Mouse (Mus musculus): ENCODE results near the gene Mcoln2. TPM values are rescaled to one million over a fixed set of nuclear protein-coding genes. Genes with fewer than 3 reads are reported as not detected.
A peak's percentile ranks its signal among the peaks of the same experiment; 100 is the strongest.

Gene Mcoln2
- polyA plus RNA-seq, 1 experiment from 2014 or later, result 0.57 TPM

GRCm38 (mm10) chr3:146121310-146122124, 28.1 kb upstream of the Mcoln2 start:
- Histone ChIP-seq H3K27me3 (replicated peaks) (peaks cover 37% of the 10 kb centered on the region), H3K27ac (replicated peaks) (no peak overlapping the region)
- WGBS, result 9% methylated on average over 25 of the region's 25 CpGs

DNA sequence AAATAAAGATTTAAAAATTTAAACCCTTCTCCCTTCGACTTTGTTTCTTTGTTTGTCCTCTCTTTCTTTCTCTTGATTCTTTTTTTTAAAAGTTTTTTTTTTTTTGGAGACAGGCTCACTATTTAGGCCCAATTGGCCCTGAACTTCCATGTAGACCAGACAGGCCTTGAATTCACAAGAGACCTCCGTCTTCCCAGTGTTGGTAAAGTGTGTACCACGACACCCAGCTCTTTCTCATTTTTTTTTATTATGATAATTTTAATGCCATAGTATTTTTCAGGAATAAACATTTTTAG, 27.6 kb upstream of the Mcoln2 start:
- Histone ChIP-seq H3K27ac (replicated peaks) (no peak overlapping the region), H3K9ac (peak overlapping the region; percentile 54), H3K27me3 (replicated peaks) (peaks cover 32% of the 10 kb centered on the region), H3K4me1 (peaks cover 16% of the 10 kb centered on the region), H3K4me3 (peak overlapping the region; percentile 40; the same call in 1 of the 2 replicates), H3K9me3 (no peaks in the 10 kb centered on the region), H3K36me3 (no peaks in the 10 kb centered on the region), H3K4me2 (peak overlapping the region; percentile 65; the same call in 1 of the 2 replicates)
- ATAC-seq (ENCODE audit: extremely low read depth, insufficient number of reproducible peaks, low FRiP score, low TSS enrichment), result no peak
- WGBS, result 67% methylated on average over 3 of the region's 3 CpGs

More at GRCm38 (mm10) chr3:146121310-146122124, 28.1 kb upstream of the Mcoln2 start:
- H3K9ac ChIP-seq, result peak overlapping the region; percentile 54
- H3K4me3 ChIP-seq, result peak overlapping the region; percentile 40
- peaks cover 17% of the 10 kb centered on the region for H3K4me1 ChIP-seq
- H3K9me3 ChIP-seq, result no peaks in the 10 kb centered on the region
- no peak for ATAC-seq (ENCODE audit: extremely low read depth, insufficient number of reproducible peaks, low FRiP score, low TSS enrichment)
- H3K36me3 ChIP-seq, result no peaks in the 10 kb centered on the region
- peak overlapping the region; percentile 65 for H3K4me2 ChIP-seq

DNA sequence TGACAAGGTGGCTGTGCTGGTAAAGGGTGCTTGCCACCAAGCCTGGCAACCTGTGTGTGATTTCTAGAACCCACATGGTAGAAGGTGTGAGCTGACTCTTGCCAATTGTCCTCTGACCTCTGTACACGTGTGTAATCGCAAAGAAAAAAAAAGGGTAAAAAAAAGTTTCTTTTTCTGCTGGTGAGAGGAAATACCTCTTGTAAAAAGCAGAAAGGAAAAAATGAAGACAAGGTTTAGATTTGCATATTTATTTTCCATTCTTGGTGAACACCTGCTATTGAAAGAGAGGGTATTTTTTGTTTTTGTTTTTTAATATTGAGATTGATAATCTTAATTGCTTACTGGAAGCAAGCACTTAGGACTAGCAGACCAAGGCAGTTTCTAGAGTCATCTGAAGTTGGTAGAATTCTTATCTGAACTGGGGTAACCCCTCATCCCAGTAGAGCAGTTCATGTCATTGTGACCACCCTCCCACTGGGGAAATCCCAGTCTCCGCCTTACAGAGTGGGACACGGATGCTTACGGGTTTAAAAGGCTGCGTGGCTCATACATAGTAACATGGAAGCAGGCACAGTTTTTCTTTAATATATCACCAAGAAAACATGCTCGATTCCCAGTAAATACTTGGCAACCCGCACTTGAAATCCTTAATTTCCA, 26.7 kb upstream of the Mcoln2 start:
- Histone ChIP-seq H3K4me2 (no peak overlapping the region), H3K4me3 (no peak overlapping the region), H3K4me1 (peaks cover 12% of the 10 kb centered on the region), H3K27ac (replicated peaks) (no peak overlapping the region), H3K9ac (no peak overlapping the region), H3K36me3 (no peaks in the 10 kb centered on the region), H3K27me3 (replicated peaks) (peaks cover 23% of the 10 kb centered on the region), H3K9me3 (no peaks in the 10 kb centered on the region)
- ATAC-seq (ENCODE audit: extremely low read depth, insufficient number of reproducible peaks, low FRiP score, low TSS enrichment), result no peak
- WGBS, result 83% methylated on average over 8 of the region's 8 CpGs

DNA sequence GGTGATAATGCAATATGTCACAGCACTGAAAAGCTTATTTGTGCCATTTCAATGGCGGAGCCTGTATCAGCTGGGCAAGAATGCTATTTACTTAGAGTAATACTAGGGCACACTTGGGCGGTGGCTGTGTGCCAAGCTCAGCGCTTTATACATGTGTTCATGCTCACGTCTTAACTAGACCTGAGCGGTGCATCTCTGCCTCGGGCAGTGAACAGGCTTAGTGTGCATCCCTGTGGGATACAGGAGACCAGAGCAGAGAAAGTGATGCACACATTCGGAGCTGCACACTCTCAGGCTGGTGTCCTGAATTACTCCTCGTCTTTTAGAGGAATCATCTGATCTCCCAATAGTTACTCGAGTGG, 26.2 kb upstream of the Mcoln2 start:
- Histone ChIP-seq H3K4me3 (no peak overlapping the region), H3K4me2 (no peak overlapping the region), H3K9me3 (no peaks in the 10 kb centered on the region), H3K9ac (no peak overlapping the region), H3K27me3 (replicated peaks) (peaks cover 18% of the 10 kb centered on the region), H3K4me1 (peaks cover 12% of the 10 kb centered on the region), H3K27ac (replicated peaks) (no peak overlapping the region), H3K36me3 (no peaks in the 10 kb centered on the region)
- 73% methylated on average over 9 of the region's 9 CpGs for WGBS
- ATAC-seq (ENCODE audit: extremely low read depth, insufficient number of reproducible peaks, low FRiP score, low TSS enrichment), result no peak

- ATAC-seq (ENCODE audit: extremely low read depth, insufficient number of reproducible peaks, low FRiP score, low TSS enrichment), result no peak
- Histone ChIP-seq H3K4me1 (peaks cover 3% of the 10 kb centered on the region; the same call in 1 of the 2 replicates), H3K27me3 (replicated peaks) (no peaks in the 10 kb centered on the region), H3K9me3 (no peaks in the 10 kb centered on the region), H3K27ac (replicated peaks) (no peak overlapping the region), H3K4me2 (no peak overlapping the region), H3K9ac (no peak overlapping the region), H3K4me3 (no peak overlapping the region), H3K36me3 (no peaks in the 10 kb centered on the region)
- 23% methylated on average over 6 of the region's 6 CpGs for WGBS
These were observed 22.4 kb upstream of the Mcoln2 start for GRCm38 (mm10) chr3:146127205-146127604.

- H3K4me3 ChIP-seq, result no peak overlapping the region
- peaks cover 7% of the 10 kb centered on the region; the same call in 1 of the 2 replicates for H3K9me3 ChIP-seq
- ATAC-seq (ENCODE audit: extremely low read depth, insufficient number of reproducible peaks, low FRiP score, low TSS enrichment), result no peak
- H3K9ac ChIP-seq, result no peak overlapping the region
- H3K4me1 ChIP-seq, result no peaks in the 10 kb centered on the region
- no peaks in the 10 kb centered on the region for H3K27me3 ChIP-seq (replicated peaks)
- H3K36me3 ChIP-seq, result no peaks in the 10 kb centered on the region
- H3K27ac ChIP-seq (replicated peaks), result no peak overlapping the region
- 67% methylated on average over 9 of the region's 9 CpGs for WGBS
- H3K4me2 ChIP-seq, result no peak overlapping the region
These were observed 14.8 kb upstream of the Mcoln2 start for GRCm38 (mm10) chr3:146134834-146135233.

GRCm38 (mm10) chr3:146135417-146135816, 14.2 kb upstream of the Mcoln2 start:
- H3K27ac ChIP-seq (replicated peaks), result no peak overlapping the region
- H3K9me3 ChIP-seq, result peaks cover 7% of the 10 kb centered on the region; the same call in 1 of the 2 replicates
- no peaks in the 10 kb centered on the region for H3K4me1 ChIP-seq
- no peaks in the 10 kb centered on the region for H3K36me3 ChIP-seq
- WGBS, result 80% methylated on average over 2 of the region's 2 CpGs
- no peak overlapping the region for H3K9ac ChIP-seq
- no peak for ATAC-seq (ENCODE audit: extremely low read depth, insufficient number of reproducible peaks, low FRiP score, low TSS enrichment)
- H3K4me3 ChIP-seq, result no peak overlapping the region
- H3K27me3 ChIP-seq (replicated peaks), result no peaks in the 10 kb centered on the region
- no peak overlapping the region for H3K4me2 ChIP-seq

DNA sequence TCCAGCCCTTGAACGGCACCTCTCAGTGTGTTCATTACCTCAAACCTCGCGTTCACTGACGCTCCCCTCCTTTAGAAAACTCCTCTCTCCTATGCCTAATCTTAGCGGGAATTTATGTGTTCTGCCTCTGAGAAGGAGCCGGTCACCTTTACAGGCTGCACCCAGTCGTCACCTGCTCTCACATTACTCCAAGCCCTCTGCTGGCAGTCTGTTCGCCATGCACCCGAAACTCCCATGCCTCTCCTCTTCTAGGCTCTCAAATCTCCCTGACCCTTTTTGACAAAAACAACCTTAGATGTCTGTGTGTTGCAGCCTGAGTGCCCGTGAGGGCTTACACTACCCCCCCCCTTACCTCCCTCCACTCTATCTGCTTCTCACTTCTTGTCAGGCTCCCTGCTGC, 13.2 kb upstream of the Mcoln2 start:
- Histone ChIP-seq H3K4me2 (peak overlapping the region; percentile 44), H3K27me3 (replicated peaks) (no peaks in the 10 kb centered on the region), H3K4me1 (no peaks in the 10 kb centered on the region), H3K4me3 (no peak overlapping the region), H3K9me3 (peaks cover 7% of the 10 kb centered on the region; the same call in 1 of the 2 replicates), H3K27ac (replicated peaks) (no peak overlapping the region), H3K36me3 (no peaks in the 10 kb centered on the region), H3K9ac (no peak overlapping the region)
- WGBS, result 19% methylated on average over 10 of the region's 10 CpGs
- no peak for ATAC-seq (ENCODE audit: extremely low read depth, insufficient number of reproducible peaks, low FRiP score, low TSS enrichment)

GRCm38 (mm10) chr3:146140276-146140675, 9.4 kb upstream of the Mcoln2 start:
- H3K27ac ChIP-seq (replicated peaks), result no peak overlapping the region
- no peak overlapping the region for H3K4me3 ChIP-seq
- no peak for ATAC-seq (ENCODE audit: extremely low read depth, insufficient number of reproducible peaks, low FRiP score, low TSS enrichment)
- H3K4me2 ChIP-seq, result no peak overlapping the region
- no peaks in the 10 kb centered on the region for H3K36me3 ChIP-seq
- no peaks in the 10 kb centered on the region for H3K27me3 ChIP-seq (replicated peaks)
- H3K4me1 ChIP-seq, result no peaks in the 10 kb centered on the region
- no peak overlapping the region for H3K9ac ChIP-seq
- no peaks in the 10 kb centered on the region for H3K9me3 ChIP-seq
- 78% methylated on average over 7 of the region's 7 CpGs for WGBS

DNA sequence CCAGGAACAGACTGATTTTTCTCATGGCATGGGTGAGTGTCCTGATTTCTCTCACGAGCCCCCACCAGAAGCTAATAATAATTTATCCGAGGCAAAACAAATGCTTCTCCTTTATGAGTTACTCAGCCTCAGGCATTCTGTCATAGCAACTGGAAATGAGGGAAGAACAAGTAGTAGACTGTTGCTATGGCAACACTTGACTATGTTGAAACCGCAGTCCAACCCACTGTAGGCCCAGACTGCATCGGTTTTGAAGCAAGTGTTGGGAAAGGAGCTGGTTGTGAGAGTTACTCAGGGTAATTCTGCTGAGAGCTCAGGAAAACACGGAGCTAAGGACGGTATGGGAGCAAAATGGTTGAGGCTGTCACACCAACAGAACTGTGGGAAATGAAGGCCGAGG, 7.1 kb upstream of the Mcoln2 start:
- H3K9me3 ChIP-seq, result no peaks in the 10 kb centered on the region
- WGBS, result 80% methylated on average over 7 of the region's 7 CpGs
- H3K36me3 ChIP-seq, result no peaks in the 10 kb centered on the region
- no peak overlapping the region for H3K4me2 ChIP-seq
- H3K27ac ChIP-seq (replicated peaks), result no peak overlapping the region
- H3K9ac ChIP-seq, result no peak overlapping the region
- H3K27me3 ChIP-seq (replicated peaks), result no peaks in the 10 kb centered on the region
- H3K4me3 ChIP-seq, result no peak overlapping the region
- no peaks in the 10 kb centered on the region for H3K4me1 ChIP-seq
- no peak for ATAC-seq (ENCODE audit: extremely low read depth, insufficient number of reproducible peaks, low FRiP score, low TSS enrichment)

GRCm38 (mm10) chr3:146145501-146145900, 4.1 kb upstream of the Mcoln2 start:
- Histone ChIP-seq H3K27ac (replicated peaks) (no peak overlapping the region), H3K4me1 (peaks cover 9% of the 10 kb centered on the region), H3K27me3 (replicated peaks) (peaks cover 7% of the 10 kb centered on the region; the same call in 1 of the 2 replicates), H3K4me3 (no peak overlapping the region), H3K4me2 (no peak overlapping the region), H3K9ac (no peak overlapping the region), H3K36me3 (no peaks in the 10 kb centered on the region), H3K9me3 (no peaks in the 10 kb centered on the region)
- no peak for ATAC-seq (ENCODE audit: extremely low read depth, insufficient number of reproducible peaks, low FRiP score, low TSS enrichment)
- 53% methylated on average over 5 of the region's 5 CpGs for WGBS

DNA sequence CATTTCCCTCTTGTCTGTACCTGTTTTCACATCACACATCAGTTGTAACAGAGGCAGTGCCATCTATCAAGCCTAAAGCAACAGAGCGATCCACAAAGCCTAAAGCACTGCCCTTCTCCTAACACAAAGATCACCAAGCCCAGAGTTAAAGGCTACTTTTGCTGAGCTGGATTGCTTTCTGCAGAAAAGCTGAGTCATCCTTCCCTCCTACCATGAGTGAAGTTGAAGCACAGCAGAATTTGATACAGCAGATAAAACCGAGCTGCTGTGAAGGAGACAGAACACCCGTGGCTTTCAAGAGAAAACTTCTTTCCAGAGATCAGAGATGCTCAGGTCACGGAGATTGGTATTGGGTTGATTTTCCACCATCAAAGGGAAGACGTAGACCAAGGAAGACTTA, 3.5 kb upstream of the Mcoln2 start:
- Histone ChIP-seq H3K4me2 (no peak overlapping the region), H3K36me3 (no peaks in the 10 kb centered on the region), H3K9me3 (no peaks in the 10 kb centered on the region), H3K27me3 (replicated peaks) (peaks cover 13% of the 10 kb centered on the region), H3K27ac (replicated peaks) (no peak overlapping the region), H3K4me3 (no peak overlapping the region), H3K9ac (no peak overlapping the region), H3K4me1 (peaks cover 12% of the 10 kb centered on the region)
- no peak for ATAC-seq (ENCODE audit: extremely low read depth, insufficient number of reproducible peaks, low FRiP score, low TSS enrichment)
- 48% methylated on average over 5 of the region's 5 CpGs for WGBS
